Mouse (Mus musculus): Measurements from ENCODE around the gene Gapvd1.
A peak's percentile ranks its signal among the peaks of the same experiment; 100 is the strongest.

Gene Gapvd1

DNA sequence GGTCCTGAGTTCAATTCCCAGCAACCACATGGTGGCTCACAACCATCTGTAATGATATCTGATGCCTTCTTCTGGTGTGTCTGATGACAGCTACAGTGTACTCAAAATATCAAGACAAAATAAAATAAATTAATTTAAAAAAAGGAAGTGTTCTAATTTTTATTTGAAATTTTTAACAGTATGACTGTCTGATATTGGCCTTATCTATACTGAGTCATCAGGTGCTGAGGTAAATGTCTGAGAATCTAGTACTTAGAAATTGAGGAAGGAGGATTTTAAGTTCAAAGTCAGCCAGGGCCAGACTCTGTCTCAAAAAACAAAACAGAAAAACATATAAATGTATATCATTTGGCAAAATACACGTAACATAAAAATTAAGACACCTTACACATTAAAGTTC is 46.4 kb downstream of the Gapvd1 start:
- DNase-seq (ENCODE audit: low spot score), result no peak

DNA sequence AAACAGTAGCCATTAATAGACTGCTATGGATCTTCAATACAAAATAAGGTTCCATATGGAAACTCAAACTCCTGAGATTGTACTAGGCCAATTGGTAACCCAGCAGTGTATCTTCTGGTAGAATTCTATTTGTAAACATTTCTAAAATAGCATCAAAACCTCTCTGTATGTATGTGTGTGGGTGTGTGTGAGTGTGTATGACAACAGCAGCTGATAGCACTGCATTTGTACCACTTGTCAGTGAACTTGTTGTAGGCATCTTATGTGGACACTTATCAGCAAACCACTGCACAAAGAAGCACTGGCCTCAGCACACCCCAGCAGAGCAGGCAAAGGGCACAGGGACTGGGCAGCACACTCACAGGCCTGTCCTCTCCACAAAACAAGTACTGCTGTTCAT is 58.4 kb downstream of the Gapvd1 start:
- no peak for DNase-seq (ENCODE audit: low spot score)

DNA sequence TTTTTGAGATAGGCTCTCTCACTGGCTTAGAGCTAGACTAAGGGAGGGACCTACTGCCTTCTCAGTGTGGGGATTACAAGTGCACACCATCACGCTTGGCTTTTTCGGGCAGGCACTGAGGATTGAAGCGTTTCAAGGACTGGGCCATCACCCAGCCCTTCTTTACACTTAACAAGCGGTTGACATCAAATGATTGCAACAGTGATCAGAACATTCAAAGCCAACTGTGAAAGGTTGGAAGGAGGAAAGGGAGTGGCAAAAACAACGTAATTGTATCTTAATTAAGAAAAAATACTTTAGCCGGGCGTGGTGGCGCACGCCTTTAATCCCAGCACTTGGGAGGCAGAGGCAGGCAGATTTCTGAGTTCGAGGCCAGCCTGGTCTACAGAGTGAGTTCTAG is 62.2 kb downstream of the Gapvd1 start:
- DNase-seq (ENCODE audit: low spot score), result no peak

DNA sequence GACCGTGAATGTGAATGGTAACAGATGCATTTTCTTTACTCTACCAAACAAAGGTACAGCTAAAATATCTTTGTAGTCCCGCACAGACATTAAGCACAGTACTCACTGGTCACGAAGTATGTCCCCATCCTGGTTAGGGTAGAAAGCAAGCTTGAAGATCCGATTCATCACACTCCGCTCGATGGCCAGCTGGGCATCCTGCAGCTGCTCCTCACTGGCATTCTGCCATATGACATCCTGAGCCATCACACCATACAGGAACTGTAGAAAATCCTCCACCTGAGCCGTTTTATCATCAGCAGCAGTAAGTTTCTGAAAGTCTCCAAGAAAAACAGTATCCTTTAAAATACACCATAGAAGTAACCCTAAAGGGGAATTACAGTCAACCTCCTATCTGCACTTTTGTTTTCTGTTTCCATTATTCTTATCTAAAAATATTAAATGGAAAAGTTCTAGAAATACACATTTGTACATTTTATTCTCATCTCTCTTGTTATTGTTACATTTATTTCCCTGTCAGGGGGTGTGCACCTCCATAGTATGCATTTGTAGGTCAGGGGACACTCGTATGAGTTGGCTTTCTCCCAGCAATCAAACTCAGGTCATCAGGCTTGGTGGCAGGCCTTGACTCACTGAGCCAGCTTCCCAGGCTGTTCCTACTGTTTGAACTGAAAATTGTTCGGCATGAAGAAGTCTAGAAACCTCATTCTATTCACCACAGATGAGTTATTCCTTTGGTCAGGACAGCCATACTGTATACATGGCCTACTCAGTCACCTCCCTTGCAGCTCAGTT is 70.8 kb downstream of the Gapvd1 start:
- no peak for DNase-seq (ENCODE audit: low spot score)

DNA sequence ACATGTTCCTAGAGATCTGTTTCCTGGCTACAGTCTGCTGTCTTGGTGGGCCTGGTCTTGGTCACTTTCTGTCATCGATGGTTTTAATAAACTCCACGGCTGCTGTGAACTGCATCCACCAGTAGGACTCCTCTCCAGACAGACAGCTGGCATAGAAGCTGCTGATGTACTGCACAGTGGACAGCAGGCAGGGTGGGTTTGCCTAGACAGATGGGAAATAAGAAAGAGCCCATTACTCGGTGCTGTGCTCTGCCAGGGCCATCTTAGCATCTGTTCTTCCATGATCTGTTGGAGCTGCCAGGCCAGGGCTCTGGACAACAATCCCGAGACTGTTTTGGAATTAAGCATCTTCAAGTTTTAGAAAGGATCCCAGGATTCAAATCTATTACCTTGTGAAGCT is 77.1 kb downstream of the Gapvd1 start:
- no peak for DNase-seq (ENCODE audit: low spot score)

DNA sequence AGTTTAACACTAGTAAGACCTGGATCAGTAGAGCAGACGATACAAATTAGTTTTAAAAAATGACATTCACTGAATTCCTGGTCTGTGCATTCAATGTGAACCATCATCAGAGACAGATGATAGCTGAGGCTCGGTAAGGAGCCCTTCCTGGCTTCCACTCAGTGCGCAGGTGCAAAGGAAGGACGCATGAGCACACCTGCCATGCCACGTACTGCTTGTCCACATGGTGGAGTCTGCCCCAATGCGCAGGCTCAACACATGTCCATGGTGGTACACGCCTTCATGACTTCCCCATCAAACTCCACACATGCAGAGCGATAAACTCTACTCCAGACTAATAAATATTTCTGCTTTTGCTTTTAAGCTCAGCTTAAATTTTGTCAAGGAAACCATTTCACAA is 78.0 kb downstream of the Gapvd1 start:
- DNase-seq (ENCODE audit: low spot score), result no peak

DNA sequence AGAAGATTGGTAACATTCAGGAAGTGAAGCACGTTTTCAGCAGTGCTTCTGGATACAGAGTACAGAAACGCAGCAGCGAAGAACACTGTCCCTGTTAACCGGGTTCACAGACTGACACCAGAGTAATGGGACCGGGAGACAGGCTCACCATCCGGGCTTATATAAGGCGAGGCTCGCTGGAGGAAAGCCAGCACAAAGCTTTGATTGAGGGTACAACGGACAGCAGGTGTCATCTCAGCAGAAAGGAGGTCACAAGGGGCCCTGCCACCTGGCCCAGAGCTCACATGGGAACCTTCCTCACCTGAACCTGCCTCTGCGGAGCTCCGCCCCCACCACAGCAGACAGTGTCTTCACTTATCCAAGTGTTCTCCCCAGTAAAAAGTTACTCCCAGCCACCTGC is 81.2 kb downstream of the Gapvd1 start:
- no peak for DNase-seq (ENCODE audit: low spot score)

DNA sequence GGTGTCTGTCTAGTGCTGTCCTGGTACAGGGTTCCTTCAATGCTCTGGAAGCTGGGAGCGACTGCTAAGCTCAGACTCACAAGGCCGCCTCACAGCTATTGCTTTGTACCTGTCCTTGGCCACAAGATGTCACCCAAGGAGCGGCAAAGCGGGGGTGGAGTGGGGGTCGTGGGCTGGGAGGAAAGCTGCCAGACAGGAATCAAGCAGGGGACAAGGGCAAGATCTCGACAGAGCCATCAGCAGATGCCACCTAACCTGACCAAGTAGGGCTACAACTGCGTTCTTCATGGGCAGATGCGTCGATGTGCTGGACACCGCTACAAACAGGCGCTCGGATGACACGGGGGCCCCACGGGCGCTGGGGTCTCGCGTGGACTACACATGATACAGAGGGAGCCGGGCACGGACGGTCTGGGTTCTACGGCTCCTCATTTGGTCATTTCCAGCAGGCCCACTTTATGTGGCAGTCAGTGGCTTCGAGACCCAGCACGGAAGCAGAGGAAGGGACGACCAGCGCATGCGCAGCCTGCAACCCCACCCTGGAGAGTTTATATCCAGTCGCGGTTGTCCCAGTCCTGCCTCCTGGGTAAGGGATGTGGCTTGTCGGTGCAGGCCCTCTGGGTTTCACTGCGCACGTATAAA is 83.5 kb downstream of the Gapvd1 start:
- peak; percentile 36 for DNase-seq (ENCODE audit: low spot score)

DNA sequence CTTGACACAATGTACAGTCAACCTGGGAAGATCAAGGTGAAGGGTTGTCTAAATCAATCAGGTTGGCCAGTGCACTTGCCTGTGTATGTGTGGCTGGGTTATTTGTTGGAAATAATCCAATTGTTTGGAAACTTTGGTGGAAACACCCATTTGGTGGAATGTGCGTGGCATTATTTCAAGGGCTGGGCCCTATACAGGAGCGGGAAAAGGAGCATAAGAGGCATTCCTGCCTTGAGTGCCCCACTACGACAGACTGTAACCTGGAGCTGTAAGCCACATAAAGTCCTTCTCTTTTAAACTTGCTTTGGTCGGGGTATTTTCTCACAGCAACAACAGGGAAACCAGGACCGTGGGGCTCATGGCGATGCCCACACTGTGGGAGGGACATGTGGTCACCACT is 84.6 kb downstream of the Gapvd1 start:
- no peak for DNase-seq (ENCODE audit: low spot score)

DNA sequence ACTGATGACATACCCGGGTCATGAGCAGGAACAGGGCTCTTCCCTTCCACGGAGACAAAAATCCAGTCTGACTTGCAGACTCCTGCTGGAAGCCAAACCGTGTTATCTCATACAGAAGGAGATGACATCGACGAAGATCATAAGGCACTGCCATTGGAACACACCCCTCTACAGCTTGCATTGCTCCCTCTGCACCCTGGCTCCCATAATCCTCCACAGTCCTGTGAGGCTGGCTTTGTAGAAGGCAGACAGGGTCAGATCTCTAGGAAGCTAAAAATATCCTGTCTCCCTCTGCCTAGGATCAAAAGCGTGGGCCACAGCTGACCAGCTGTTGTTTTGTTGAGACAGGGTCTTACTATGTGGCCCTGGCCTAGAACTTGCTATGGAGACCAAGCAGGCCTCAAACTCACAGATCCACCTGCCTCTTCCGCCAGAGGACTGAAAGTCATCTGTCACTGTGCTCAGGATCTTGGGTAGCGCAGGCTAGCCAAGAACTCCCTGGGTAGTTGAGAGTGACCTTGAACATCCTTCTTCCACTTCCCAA is 85.8 kb downstream of the Gapvd1 start:
- no peak for DNase-seq (ENCODE audit: low spot score)

DNA sequence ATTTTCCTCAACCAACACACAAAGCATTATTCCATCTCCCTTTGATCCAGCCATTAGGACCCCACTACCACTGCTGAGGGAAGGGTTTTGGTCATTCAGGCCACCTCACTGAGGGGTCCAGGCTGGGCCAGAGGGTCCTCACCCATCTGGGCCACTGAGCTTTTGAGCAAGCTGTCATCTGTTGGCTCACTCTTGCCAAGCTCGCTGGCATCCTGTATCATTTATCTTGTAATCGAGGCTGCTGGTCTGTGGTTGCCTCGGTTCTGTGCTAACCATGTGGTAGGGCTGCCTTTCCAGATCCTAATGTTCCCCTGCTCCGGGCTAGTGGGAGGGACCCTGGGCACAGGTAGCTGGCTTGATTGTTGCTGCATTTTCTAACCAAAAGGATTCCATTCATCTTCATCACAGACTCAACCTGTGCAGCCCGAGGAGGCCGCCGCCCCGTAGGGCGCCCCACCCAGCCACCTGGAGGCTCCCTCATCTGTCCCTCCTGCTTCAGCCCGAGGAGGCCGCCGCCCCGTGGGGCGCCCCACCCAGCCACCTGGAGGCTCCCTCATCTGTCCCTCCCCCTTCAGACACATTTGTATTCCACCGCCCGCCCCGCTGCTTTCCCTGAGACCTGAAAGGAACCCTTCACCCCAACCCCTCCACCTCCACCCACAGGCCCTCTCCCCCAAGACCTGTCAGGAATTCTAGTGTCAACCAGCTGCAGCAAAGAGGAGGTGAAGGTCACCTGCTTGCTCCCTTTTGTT is 86.4 kb downstream of the Gapvd1 start:
- DNase-seq (ENCODE audit: low spot score), result no peak

DNA sequence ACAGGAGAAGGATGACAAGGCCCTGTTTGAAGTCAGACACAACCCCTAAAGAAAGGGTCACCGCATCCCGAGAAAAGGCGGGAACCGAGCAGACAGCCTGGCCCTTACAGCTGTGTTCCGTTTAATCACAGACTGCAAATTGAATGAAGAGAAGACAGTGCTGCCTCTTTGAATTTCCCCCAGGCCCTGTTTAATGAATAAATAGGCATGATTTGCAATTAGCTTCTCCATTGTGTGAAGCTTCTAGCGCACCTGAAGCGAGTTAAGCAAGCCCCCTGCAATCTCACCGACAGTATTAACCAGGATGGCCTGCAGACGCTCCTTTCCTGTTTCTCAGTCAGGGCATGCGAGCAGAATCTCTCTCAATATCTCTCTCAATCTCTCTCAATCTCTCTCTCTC is 87.2 kb downstream of the Gapvd1 start:
- no peak for DNase-seq (ENCODE audit: low spot score)

DNA sequence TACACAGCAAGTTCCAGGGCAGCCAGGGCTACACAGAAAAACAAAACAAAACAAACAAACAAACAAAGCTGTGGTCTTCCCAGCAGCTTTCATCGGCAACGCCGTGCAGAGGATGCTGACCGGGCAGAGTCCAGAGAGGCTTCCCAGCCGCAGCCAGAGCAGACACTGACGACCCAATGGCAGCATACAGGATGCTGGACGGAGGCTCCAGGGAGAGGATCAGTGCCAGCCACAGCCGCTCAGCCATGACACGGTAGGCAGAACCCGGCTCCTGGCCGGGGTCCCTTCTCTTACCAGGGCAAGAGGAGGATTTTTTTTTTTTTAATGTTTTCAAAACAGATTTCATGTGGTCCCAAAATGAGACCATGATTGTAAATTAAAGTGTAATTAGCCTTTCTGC is 107.6 kb downstream of the Gapvd1 start:
- no peak for DNase-seq (ENCODE audit: low spot score)

DNA sequence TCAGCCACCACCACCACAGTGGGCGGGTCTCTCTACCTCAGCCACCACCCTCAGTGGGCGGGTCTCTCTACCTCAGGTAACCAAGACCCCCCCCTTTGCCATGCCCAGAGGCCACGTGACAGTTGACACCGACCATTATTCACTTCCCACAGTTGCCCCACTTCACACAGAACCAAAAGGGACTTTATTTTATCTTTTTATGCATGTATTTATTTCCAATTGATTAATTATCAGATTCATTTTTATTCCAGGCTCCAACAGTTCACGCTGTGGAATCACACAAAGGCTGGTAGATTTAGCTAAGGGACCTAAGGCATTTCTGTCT is 108.5 kb downstream of the Gapvd1 start:
- no peak for DNase-seq (ENCODE audit: low spot score)

DNA sequence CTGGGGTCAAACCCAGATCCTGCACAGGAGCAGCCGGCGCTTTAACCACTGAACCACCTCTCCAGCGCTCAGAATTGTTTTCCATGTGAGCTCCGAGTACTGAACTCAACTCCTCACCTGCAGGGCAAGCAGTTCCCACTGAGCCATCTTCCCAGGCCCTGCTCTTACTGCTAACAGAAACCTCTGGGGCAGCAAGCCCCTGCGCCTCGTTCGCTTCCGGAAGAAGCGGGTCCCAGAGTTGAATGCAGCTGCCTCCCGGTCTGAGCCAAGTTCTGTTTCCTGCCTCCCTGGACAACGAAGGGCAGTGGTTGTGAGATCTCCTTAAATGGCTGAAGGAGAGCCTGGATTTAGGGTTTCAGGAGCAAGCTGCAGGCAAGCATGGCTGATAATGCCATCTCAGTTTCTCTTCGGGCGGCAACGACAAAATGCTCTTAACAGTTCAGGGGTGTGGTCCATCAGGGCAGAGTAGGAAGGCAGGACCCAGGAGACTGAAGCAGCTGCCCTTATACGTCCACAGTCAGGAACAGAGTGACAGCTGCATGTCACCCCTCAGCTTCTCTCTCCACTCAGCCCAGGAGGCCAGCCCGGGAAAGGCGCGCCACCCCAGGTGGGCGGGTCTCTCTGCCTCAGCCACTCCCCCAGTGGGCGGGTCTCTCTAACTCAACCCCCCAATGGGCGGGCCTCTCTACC is 109.0 kb downstream of the Gapvd1 start:
- peak; percentile 84 for DNase-seq (ENCODE audit: low spot score)

DNA sequence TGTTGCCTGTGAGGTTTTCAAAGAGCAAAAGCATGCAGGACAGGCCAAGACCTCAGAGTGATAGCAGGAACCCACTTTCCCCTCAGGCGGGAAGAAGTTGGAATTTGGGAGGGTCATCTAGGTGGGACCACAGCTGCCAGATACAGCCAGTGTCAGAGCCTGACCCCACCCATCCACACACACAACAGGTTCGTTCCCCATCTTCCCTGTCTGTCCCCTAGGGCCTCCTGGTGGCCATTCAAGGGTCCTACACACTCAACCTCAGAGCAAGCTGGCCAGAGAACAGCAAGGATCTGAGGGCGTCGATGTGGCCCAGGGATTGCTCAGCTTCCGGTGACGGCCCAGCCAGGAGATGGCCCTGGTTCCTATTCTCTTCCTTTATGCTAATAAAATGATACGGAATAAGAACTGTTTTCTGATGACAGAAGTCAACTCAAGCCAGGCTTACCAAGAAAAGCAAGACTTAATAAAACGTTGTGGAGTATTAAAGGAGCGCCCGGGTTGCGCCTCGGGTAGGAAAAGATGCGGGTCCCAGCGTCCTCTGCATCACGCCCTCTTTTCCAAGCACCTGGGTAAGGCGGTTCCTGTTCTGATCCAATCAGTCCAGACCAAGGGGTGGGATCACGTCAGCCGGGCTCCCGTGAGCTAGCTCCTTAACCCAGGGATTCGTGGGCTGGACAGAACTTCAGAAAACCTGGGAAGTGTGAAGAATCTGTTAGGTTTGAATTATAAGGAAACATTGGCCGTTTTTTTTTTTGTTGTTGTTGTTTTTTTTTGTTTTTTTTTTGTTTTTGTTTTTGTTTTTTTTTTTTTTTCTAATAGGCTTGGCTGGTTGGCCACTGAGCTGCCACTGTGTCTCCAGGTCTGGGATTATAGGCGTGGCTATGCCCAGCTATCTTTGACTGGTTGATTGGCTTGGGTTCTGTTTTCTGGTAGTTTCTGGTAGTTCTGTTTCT is 110.2 kb downstream of the Gapvd1 start:
- peak; percentile 51 for DNase-seq (ENCODE audit: low spot score)

DNA sequence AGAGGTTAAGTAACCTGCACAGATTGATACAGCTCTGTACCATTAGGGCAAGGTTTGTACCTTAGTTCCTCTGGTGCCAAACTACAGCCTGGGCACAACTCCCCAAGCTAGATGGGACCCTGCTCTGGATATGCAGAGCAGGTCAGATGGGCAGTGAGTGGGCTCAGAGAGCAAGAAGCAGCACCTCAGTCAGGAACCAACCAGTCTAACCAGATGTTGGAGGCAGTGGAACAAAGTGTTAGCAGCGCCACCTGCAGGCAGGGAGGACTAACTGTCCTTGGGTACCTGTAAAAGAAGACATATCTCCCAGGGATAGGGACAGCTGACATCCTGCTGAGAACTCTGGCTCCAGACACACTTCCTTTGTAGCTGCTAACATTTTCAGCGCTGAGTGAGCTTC is 112.7 kb downstream of the Gapvd1 start:
- DNase-seq (ENCODE audit: low spot score), result peak; percentile 70

DNA sequence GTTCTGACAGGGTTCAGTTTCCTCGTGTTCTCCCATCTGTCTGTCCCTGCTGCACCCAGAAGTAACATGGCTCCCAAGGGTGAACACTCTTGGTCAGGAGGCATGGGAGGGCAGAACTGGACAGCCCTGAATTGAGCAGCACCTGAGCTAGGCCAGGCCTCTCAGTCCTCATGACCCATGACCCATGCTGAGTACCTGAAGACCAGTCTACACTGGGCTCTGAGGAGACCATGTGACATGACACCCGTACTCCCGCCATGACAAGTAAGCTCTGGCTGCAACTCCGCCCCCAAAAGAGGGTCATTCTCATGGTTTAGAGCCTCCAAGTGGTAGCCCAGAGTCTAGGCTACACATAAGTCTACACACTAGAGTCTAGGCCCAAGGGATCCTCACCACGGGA is 115.3 kb downstream of the Gapvd1 start:
- DNase-seq (ENCODE audit: low spot score), result no peak

DNA sequence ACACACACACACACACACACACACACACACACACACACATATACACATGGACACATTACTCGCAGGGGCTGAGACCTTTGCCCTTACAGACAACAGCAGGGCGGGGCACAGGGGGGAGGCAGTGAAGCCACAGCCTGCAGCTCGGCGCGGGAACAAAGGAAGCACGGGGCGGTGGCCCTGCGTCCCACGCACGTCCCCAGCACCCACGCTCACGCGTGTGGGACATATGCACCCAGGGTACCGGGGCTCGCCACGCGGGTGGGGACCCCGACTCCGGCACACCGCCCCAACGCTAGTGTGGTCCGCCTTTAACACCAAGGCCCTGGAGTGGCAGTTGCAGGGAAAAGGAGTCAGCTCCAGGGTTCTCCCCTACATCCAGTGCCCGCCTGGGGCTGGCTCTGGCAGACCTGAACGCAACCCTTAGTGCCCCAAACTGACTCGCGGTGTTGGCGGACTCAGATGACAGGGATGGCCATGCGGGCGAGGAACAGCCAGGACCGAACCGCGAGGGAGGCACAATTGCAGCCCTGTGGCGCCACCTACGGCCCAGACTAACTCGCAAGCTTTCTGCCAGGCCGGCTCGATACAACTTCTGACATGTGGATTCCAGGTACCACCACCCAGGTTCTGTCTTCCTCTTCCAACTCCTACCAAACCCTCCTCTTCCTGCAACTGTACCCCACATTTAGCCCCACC is 115.9 kb downstream of the Gapvd1 start:
- DNase-seq (ENCODE audit: low spot score), result peak; percentile 72
